Mouse (Mus musculus) limb, embryonic 12.5 days (tissue): ENCODE data around the gene Zfp979. TPM values are rescaled to one million over a fixed set of nuclear protein-coding genes. Genes with fewer than 3 reads are reported as not detected.
A peak's percentile ranks its signal among the peaks of the same experiment; 100 is the strongest.
"Not testable (repeated sequence)": the region's sequence is repeated elsewhere in the genome, so short reads cannot be mapped to it uniquely, and the experiment has no call there.

Source experiments
- ATAC-seq: fragments of 200-750 bp; cut with Nextera tagmentation; 2 replicates; pipeline ENCODE4 v1.8.0; 2017; ENCODE audit warnings: low read depth, moderate TSS enrichment; ENCODE audit not compliant: insufficient number of reproducible peaks, insufficient read depth, low FRiP score, low TSS enrichment
- H3K27ac ChIP-seq: fragments of 300-500 bp; sonication (generic); 2 replicates; pipeline ENCODE4 v1.5.1; 2016; ENCODE audit warnings: mild to moderate bottlenecking, moderate library complexity
- H3K27me3 ChIP-seq: fragments of 300-500 bp; sonication (generic); 2 replicates; pipeline ENCODE4 v1.6.1; 2016; ENCODE audit warnings: mild to moderate bottlenecking, moderate library complexity
- H3K36me3 ChIP-seq: fragments of 300-500 bp; sonication (generic); 2 replicates; pipeline ENCODE4 v1.6.1; 2016; ENCODE audit warnings: mild to moderate bottlenecking, moderate library complexity
- H3K4me1 ChIP-seq: fragments of 300-500 bp; sonication (generic); replicated peaks from 2 replicates; pipeline ENCODE4 v1.6.1; 2016
- H3K4me2 ChIP-seq: fragments of 300-500 bp; sonication (generic); 2 replicates; pipeline ENCODE4 v1.6.1; 2016; ENCODE audit warnings: mild to moderate bottlenecking, moderate library complexity
- H3K4me3 ChIP-seq: fragments of 300-500 bp; sonication (generic); replicated peaks from 2 replicates; pipeline ENCODE4 v1.5.1; 2016; ENCODE audit warnings: mild to moderate bottlenecking
- H3K9ac ChIP-seq: fragments of 300-500 bp; sonication (generic); replicated peaks from 2 replicates; pipeline ENCODE4 v1.6.1; 2016; ENCODE audit warnings: mild to moderate bottlenecking, moderate library complexity
- H3K9me3 ChIP-seq: fragments of 300-500 bp; sonication (generic); 2 replicates; pipeline ENCODE4 v1.6.1; 2016; ENCODE audit warnings: mild to moderate bottlenecking, moderate library complexity
- WGBS: fragments of 180-500 bp; shearing (Covaris S2); methylation state at CpG from one replicate; pipeline ENCODE4 v1.1.7; 2016; 5-methylcytosine and 5-hydroxymethylcytosine counted together
- polyA plus RNA-seq: library from polyadenylated mRNA; unstranded; fragments of >200 nt; fragmentation: Nextera tagmentation; extraction: Ambion mirVana; gene quantifications from 2 replicates; pipeline ENCODE4 v1.2.1, GENCODE M21; 2016

Zfp979 gene
- 2.5 and 3.1 TPM in 2 replicates for polyA plus RNA-seq

DNA sequence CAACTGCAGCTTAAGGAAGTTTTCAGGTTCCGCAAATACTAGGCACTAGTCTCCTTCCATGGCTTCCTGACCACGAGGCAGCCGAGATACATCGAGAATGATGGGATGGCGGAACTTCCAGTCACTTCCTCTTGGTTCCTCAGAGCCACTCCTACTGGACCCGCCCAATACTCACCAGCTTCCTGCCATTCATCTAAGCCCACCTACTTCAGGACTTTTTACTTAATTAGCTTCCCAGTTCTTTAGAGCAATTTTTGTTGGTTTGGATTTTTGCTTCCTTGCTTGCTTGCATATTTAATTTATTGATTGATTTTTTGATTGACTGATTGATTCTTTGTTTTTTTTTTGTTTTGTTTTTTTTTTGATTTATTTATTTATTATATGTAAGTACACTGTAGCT is at the start of gene Zfp979:
Gene Zfp979 (minus strand): TSS at position 101 of the 400 bp plus-strand sequence.
- no CpG with 5 or more reads among the region's 6 CpGs for WGBS
- not testable (repeated sequence) for H3K27me3 ChIP-seq, H3K4me1 ChIP-seq

DNA sequence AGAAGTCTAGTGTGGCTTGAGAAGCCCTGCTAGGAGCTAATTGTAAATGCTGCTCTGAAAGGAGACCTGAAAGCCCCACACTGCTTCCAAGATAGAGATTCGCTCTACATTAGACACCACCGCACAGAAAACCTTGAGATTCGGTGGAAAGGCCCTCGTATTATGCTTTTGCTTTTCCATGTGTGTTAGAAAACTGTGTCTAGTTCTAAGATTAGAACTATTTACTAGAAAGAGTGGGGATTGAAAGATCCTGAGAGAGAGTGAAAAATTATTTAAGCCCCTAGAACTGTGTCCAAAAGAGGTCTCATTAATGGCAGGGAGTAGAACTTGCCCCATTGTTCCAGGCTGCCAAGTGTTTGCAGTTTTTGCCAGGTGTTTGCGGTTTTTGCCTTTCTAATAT is 12.9 kb upstream of the Zfp979 start:
- H3K9me3 ChIP-seq, H3K4me3 ChIP-seq, H3K9ac ChIP-seq, H3K27ac ChIP-seq, ATAC-seq, H3K27me3 ChIP-seq, H3K36me3 ChIP-seq, H3K4me1 ChIP-seq, H3K4me2 ChIP-seq: not testable (repeated sequence)
- WGBS, result 92% methylated on average over 5 of the region's 5 CpGs

More for the DNA sequence above, at the start of gene Zfp979:
- not testable (repeated sequence) for H3K4me3 ChIP-seq, H3K4me2 ChIP-seq, H3K9me3 ChIP-seq, H3K27ac ChIP-seq, H3K9ac ChIP-seq, H3K36me3 ChIP-seq, ATAC-seq

DNA sequence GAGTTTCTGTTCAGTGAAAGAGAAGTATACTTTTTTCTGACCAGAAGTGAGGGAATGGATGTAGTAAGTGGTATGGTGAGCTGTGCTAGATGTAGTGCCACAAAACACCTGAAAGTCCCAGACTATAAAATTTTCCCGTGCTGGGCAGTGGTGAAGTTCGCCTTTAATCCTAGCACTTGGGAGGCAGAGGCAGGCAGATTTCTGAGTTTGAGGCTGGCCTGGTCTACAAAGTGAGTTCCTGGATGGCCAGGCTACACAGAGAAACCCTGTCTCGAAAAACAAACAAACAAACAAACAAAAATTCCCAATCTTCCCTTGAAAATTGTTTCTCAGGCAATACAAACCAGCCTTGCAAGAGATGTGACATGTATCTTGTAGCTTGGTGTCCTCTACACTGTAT is 5.1 kb upstream of the Zfp979 start:
- H3K27me3 ChIP-seq, H3K36me3 ChIP-seq, H3K27ac ChIP-seq, H3K4me2 ChIP-seq, H3K4me1 ChIP-seq, H3K9ac ChIP-seq, H3K4me3 ChIP-seq, H3K9me3 ChIP-seq, ATAC-seq: not testable (repeated sequence)
- WGBS, result no CpG with 5 or more reads among the region's 3 CpGs

DNA sequence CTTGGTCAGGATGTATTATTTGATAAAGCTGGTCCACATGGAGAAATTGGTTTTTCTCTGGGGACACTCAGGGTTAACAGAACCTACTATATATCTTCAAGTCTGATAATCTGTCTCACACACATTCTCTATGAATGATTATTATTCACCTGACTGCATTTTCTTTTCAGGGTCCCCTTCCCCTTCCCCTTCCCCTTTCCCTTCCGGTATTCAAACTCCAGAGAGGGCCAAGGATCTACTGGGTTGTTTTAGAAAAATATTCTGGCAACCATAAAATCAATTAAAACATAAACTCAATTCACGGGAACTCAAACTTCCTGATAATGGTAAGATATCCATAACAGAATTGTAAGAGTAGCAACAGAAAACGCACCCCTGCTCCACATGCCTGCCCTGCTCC is 381 bp downstream of the Zfp979 start:
- not testable (repeated sequence) for H3K9me3 ChIP-seq, H3K4me1 ChIP-seq, ATAC-seq, H3K36me3 ChIP-seq, H3K4me2 ChIP-seq, H3K27ac ChIP-seq, H3K4me3 ChIP-seq, H3K9ac ChIP-seq, H3K27me3 ChIP-seq
- WGBS, result 44% methylated on average over 2 of the region's 3 CpGs

DNA sequence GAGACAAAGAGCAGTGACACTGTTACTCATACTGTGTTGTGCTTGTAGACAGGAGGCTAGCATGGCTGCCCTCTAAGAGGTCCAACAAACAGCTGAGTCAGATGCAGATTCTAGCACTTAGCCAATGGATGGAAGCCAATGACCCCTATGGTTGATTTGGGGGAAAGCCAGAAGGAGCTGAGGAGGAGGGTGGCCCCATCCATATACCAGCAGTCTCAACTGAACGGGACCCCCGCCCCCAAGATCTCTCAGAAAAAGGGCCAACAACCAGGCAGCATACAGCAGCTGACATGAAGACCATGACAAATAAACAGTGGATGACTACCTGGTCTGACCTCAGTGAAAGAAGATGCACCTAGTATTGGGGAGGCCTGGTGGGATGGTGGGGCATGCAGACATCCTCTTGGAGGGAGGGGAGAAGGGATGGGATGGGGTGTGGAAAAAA is 8.5 kb downstream of the Zfp979 start:
- not testable (repeated sequence) for H3K4me2 ChIP-seq, H3K9me3 ChIP-seq, H3K9ac ChIP-seq, H3K4me3 ChIP-seq, H3K4me1 ChIP-seq, H3K27me3 ChIP-seq, H3K36me3 ChIP-seq, H3K27ac ChIP-seq
- ATAC-seq, result peak; percentile 76; the same call in 1 of the 2 replicates
- WGBS, result no CpG with 5 or more reads among the region's 2 CpGs

DNA sequence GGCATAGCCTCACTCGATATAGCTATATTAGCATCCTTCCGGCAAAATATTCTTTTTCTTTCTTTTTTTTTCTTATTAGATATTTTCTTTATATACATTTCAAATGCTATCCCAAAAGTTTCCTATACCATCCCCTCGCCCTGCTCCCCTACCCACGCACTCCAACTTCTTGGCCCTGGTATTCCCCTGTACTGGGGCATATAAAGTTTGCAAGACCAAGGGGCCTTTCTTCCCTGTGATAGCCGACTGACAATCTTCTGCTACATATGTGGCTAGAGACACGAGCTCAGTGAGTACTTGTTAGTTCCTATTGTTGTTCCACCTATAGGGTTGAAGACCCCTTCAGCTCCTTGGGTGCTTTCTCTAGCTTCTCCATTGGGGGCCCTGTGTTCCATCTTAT is 35.8 kb downstream of the Zfp979 start:
- not testable (repeated sequence) for H3K4me2 ChIP-seq, H3K4me1 ChIP-seq, ATAC-seq, H3K4me3 ChIP-seq, H3K27me3 ChIP-seq, H3K9ac ChIP-seq, H3K27ac ChIP-seq, H3K36me3 ChIP-seq
- H3K9me3 ChIP-seq, result peaks cover 42% of the 10 kb centered on the region
- 84% methylated on average over 6 of the region's 6 CpGs for WGBS

DNA sequence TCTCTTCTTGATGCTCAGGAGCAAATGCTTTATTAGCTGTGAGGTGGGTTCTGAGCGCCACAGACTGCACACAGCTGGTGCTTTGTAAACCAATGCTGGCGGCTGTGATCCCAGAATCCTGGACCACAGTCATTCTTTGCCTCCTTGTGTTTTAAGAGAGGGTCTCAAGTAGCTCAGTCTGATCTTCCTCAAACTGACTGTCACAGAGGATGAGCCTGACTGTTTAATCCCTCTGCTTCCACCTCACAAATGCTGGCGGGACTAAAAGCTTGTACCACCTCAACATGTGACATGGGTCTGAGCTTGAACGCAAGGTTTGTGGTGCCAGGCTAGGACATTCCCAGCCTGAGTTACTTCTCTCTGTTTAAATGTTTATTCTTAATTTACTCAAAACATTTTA is 36.8 kb downstream of the Zfp979 start:
- Histone ChIP-seq H3K9ac (no peak overlapping the region), H3K9me3 (peaks cover 44% of the 10 kb centered on the region), H3K4me3 (no peak overlapping the region), H3K27ac (no peak overlapping the region), H3K27me3 (no peaks in the 10 kb centered on the region), H3K4me1 (no peaks in the 10 kb centered on the region), H3K4me2 (no peak overlapping the region), H3K36me3 (no peaks in the 10 kb centered on the region)
- no peak for ATAC-seq
- 80% methylated on average over 4 of the region's 4 CpGs for WGBS

DNA sequence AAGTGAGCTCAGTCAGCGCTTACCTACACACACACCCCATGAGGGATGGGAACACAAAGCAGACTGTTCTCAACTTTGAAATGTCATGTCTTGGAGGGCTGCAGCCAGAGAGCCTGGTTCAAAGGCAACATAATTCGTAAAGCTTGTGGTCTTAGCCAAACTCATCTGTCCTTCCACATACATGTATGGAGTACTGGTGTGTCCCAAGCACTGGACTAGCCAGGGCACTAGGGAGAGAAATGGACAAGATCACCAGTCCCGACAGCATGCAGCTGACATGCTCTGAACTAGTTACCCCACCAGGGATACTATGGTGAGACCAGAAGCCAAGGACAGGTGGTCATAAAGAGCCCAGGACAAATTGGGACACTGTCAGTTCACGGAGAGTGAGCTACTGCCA is 38.5 kb downstream of the Zfp979 start:
- Histone ChIP-seq H3K9ac (no peak overlapping the region), H3K27ac (no peak overlapping the region), H3K27me3 (no peaks in the 10 kb centered on the region), H3K36me3 (no peaks in the 10 kb centered on the region), H3K4me2 (no peak overlapping the region), H3K4me3 (no peak overlapping the region), H3K4me1 (no peaks in the 10 kb centered on the region), H3K9me3 (peaks cover 45% of the 10 kb centered on the region)
- 82% methylated on average over 4 of the region's 4 CpGs for WGBS
- no peak for ATAC-seq

DNA sequence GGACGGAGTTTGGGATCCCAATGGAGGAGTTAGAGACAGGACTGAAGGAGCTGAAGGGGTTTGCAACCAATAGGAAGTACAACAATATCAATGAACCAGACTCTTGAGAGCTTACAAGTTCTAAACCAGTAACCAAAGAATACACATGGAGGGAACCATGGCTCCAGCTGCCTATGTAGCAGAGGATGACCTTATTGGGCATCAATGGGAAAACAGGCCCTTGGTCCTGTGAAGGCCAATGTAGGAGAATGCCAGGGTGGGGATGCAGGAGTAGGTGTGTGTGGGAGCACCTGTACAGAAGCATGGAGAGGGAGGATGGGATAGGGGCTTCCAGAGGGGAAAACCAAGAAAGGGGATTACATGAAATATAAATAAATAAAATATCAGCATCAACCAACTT is 40.4 kb downstream of the Zfp979 start:
- H3K9ac ChIP-seq, result no peak overlapping the region
- no peak overlapping the region for H3K4me3 ChIP-seq
- no peak overlapping the region for H3K27ac ChIP-seq
- WGBS, result 42% methylated on average over 1 of the region's 1 CpGs
- H3K4me1 ChIP-seq, result no peaks in the 10 kb centered on the region
- no peaks in the 10 kb centered on the region for H3K27me3 ChIP-seq
- H3K9me3 ChIP-seq, result peaks cover 50% of the 10 kb centered on the region
- no peak overlapping the region for H3K4me2 ChIP-seq
- no peaks in the 10 kb centered on the region for H3K36me3 ChIP-seq
- no peak for ATAC-seq

DNA sequence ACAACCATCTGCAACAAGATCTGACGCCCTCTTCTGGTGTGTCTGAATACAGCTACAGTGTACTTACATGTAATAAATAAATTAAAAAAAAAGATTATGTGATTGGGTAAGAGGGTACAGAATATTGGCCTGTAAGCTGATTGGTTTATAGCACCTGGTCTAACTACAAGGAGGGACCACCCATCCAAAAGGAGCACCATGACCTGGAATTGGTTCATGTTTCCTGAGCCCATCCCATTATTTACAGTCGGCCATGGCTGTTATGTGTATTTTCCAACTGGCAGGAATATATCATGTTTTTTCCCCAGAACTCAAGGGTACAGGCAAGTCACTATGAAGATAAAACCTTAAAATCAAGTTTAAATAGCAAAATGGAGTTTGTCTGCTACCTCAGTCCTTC is 43.5 kb downstream of the Zfp979 start:
- 57% methylated on average over 2 of the region's 2 CpGs for WGBS
- ATAC-seq, result peak; percentile 39; the same call in 1 of the 2 replicates

DNA sequence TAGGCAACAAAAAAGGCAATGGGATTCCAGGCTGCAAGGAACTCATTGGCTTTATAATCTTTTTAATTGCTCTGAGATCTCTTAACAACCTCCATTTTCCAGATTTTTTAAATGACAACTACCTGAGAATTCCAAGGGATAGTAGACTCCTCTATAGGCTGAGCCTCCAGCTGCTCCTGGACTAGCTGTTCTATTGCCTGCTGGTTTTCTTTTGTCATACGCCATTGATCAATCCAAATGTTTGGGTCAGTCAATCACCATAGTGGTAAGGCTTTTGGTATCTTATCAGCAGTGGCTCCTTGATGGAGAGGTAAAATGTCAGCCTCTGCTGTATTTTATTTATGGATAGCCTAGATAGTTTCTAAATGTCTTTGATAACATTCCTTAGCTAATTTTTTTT is 44.6 kb downstream of the Zfp979 start:
- Histone ChIP-seq H3K4me3 (no peak overlapping the region), H3K4me2 (no peak overlapping the region), H3K9ac (no peak overlapping the region), H3K27ac (no peak overlapping the region), H3K9me3 (peaks cover 37% of the 10 kb centered on the region), H3K4me1 (no peaks in the 10 kb centered on the region), H3K36me3 (no peaks in the 10 kb centered on the region), H3K27me3 (no peaks in the 10 kb centered on the region)
- WGBS, result 64% methylated on average over 1 of the region's 1 CpGs
- ATAC-seq, result no peak

More for the DNA sequence above, 43.5 kb downstream of the Zfp979 start:
- no peak overlapping the region for H3K27ac ChIP-seq
- no peaks in the 10 kb centered on the region for H3K27me3 ChIP-seq
- H3K4me2 ChIP-seq, result no peak overlapping the region
- H3K9me3 ChIP-seq, result peaks cover 46% of the 10 kb centered on the region
- H3K9ac ChIP-seq, result no peak overlapping the region
- H3K4me3 ChIP-seq, result no peak overlapping the region
- no peaks in the 10 kb centered on the region for H3K36me3 ChIP-seq
- no peaks in the 10 kb centered on the region for H3K4me1 ChIP-seq

DNA sequence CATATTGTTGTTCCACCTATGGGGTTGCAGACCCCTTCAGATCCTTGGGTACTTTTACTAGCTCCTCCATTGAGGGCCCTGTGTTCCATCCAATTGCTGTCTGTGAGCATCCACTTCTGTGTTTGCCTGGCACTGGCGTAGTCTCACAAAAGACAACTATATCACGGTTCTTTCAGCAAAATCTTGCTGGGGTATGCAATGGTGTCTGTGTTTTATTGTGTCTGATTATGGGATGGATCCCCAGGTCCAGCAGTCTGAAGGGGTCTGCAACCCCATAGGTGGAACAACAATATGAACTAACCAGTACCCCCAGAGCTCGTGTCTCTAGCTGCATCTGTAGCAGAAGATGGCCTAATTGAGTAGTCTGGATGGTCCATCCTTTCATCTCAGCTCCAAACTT is 47.7 kb downstream of the Zfp979 start:
- WGBS, result 82% methylated on average over 3 of the region's 3 CpGs
- not testable (repeated sequence) for H3K36me3 ChIP-seq, ATAC-seq, H3K4me1 ChIP-seq, H3K27me3 ChIP-seq, H3K27ac ChIP-seq, H3K4me2 ChIP-seq, H3K4me3 ChIP-seq, H3K9ac ChIP-seq
- H3K9me3 ChIP-seq, result peaks cover 30% of the 10 kb centered on the region
